Mouse (Mus musculus) small intestine, adult 2 months (tissue): ENCODE measurements at regions not wholly inside any gene's neighbourhood (a gene's known extent, or its start where the extent isn't known, plus 50 kb on each side); places are given as distances from the start of the nearest gene placed in this dataset.

Source experiments
- H3K27ac ChIP-seq: fragments of 200-500 bp; 2 replicates; pipeline ENCODE4 v1.5.1; 2012; ENCODE audit warnings: low read depth, low read length, control low read depth, inconsistent platforms; ENCODE audit not compliant: insufficient read depth
- H3K27me3 ChIP-seq: fragments of 200-500 bp; 2 replicates; pipeline ENCODE4 v1.6.1; 2012; ENCODE audit warnings: mild to moderate bottlenecking, moderate library complexity, low read length, inconsistent platforms; ENCODE audit not compliant: control insufficient read depth, insufficient read depth
- H3K36me3 ChIP-seq: fragments of 200-500 bp; 2 replicates; pipeline ENCODE4 v1.6.1; 2012; ENCODE audit warnings: mild to moderate bottlenecking, low read length, control low read depth, inconsistent platforms; ENCODE audit not compliant: control insufficient read depth, insufficient read depth
- H3K4me1 ChIP-seq: fragments of 200-500 bp; 2 replicates; pipeline ENCODE4 v1.6.1; 2012; ENCODE audit warnings: low read length, inconsistent platforms, mixed read lengths; ENCODE audit not compliant: control insufficient read depth, insufficient read depth, insufficient read length
- H3K4me3 ChIP-seq: fragments of 200-500 bp; 2 replicates; pipeline ENCODE4 v1.5.1; 2012; ENCODE audit warnings: low read depth, mild to moderate bottlenecking, control low read depth, inconsistent platforms, low read length, moderate library complexity
- CTCF ChIP-seq: fragments of 200-500 bp; IDR thresholded peaks from 2 replicates; pipeline ENCODE4 v1.5.1; 2012; ENCODE audit warnings: low read depth, mild to moderate bottlenecking, control low read depth, inconsistent platforms, low read length, moderate library complexity, mixed read lengths; ENCODE audit not compliant: insufficient replicate concordance, insufficient read length; ENCODE audit errors: extremely low read depth
- POLR2A ChIP-seq: fragments of 200-500 bp; IDR thresholded peaks from 2 replicates; pipeline ENCODE4 v1.6.1; 2012; ENCODE audit warnings: low read depth, mild to moderate bottlenecking, control low read depth, inconsistent platforms, low read length, moderate library complexity
- WGBS: fragments of 180-500 bp; shearing (Covaris S2); methylation state at CpG from one replicate; pipeline ENCODE4 v1.1.7; 2018; 5-methylcytosine and 5-hydroxymethylcytosine counted together

DNA sequence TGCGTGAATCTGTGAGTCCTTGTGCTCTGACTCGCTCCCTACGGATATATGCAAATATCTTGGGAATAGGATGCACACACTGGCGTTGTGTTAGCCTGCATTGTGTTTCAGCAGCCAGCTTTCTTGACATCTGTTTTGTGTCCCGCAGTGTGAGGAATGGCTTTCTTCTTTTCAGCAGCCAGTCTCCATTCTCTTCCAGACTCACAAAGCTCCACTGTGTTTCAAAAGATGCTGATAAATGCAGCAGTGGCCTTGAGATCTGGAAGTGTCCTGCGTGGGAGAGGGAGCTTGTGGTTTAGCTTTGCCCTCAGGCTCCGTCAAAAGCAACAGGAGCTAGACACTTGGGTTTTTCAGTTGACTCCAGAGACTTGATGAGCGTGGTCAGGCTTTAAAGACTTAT lies 188.9 kb upstream of the Fat4 start:
- H3K4me1 ChIP-seq = no peaks in the 10 kb centered on the region
- H3K27ac ChIP-seq = no peak overlapping the region
- H3K36me3 ChIP-seq = no peaks in the 10 kb centered on the region
- TF ChIP-seq POLR2A (no peak), CTCF (no peak)
- WGBS = 63% methylated on average over 8 of the region's 8 CpGs
- H3K27me3 ChIP-seq = no peaks in the 10 kb centered on the region
- H3K4me3 ChIP-seq = no peak overlapping the region

DNA sequence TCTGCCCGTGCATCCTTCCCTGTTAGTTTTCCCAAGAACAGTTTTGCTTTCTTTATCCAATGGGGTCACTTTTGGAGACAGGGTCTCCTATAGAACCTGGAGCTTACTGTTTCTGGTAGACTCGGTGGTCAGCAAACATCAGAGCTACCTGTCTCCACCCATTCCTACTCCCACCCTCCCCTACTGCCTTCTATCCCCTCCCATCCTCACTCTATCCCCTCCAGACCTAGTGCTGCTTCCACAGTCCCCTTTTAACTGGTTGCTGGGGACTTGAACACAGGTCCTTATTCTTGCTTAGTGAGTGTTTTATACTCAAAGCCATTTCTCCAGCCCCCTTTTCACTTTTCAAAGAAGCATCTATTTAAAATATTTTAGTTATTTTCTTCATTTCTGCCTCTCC lies 189.4 kb upstream of the Fat4 start:
- H3K36me3 ChIP-seq = no peaks in the 10 kb centered on the region
- WGBS = 53% methylated on average over 2 of the region's 2 CpGs
- H3K4me1 ChIP-seq = no peaks in the 10 kb centered on the region
- TF ChIP-seq POLR2A = no peak
- H3K27me3 ChIP-seq = no peaks in the 10 kb centered on the region
- H3K4me3 ChIP-seq = no peak overlapping the region
- no peak overlapping the region for H3K27ac ChIP-seq

DNA sequence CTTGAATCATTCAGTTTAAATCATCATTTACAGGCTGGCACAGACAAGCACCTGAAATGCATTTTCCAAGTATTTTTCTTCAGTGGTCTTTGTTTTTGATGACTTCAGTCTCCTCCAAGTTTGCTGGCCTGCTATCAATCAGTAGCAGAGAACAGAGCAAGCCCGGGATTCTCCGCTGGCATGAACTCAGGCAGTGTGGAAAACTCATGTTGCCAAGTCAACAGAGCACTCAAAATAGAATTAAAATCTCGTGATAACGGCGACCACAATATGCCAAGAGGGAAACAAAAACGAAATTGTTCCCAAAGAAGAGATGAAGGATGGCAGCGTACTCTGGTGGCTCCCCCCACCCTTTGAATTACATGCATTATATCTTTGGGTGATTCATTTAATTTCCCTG lies 190.9 kb upstream of the Fat4 start:
- Histone ChIP-seq H3K36me3 (no peaks in the 10 kb centered on the region), H3K4me3 (no peak overlapping the region), H3K27me3 (no peaks in the 10 kb centered on the region), H3K4me1 (no peaks in the 10 kb centered on the region), H3K27ac (no peak overlapping the region)
- 80% methylated on average over 7 of the region's 7 CpGs for WGBS
- no peak for TF ChIP-seq POLR2A

DNA sequence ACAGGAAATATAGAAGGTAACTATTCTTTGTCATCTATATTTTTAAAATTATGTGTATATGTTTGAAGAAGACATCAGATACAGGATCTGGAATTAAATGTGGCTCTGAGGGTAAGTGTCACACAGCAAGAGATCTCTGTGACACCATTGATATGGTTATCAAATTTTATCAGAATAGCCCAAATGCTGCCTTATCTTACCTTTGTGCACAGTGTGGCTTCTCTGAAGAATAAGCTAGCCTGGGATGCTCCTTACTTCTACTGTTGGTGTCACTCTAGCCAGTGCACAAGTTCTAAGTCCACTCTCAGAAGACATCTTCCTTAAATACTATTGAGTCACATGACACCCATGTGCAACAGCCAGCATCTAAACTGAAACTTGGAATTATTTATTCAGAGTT lies 194.0 kb upstream of the Fat4 start:
- no peak overlapping the region for H3K27ac ChIP-seq
- no peaks in the 10 kb centered on the region for H3K4me1 ChIP-seq
- TF ChIP-seq CTCF = no peak
- TF ChIP-seq POLR2A = no peak
- H3K27me3 ChIP-seq = no peaks in the 10 kb centered on the region
- H3K36me3 ChIP-seq = no peaks in the 10 kb centered on the region
- no peak overlapping the region for H3K4me3 ChIP-seq

DNA sequence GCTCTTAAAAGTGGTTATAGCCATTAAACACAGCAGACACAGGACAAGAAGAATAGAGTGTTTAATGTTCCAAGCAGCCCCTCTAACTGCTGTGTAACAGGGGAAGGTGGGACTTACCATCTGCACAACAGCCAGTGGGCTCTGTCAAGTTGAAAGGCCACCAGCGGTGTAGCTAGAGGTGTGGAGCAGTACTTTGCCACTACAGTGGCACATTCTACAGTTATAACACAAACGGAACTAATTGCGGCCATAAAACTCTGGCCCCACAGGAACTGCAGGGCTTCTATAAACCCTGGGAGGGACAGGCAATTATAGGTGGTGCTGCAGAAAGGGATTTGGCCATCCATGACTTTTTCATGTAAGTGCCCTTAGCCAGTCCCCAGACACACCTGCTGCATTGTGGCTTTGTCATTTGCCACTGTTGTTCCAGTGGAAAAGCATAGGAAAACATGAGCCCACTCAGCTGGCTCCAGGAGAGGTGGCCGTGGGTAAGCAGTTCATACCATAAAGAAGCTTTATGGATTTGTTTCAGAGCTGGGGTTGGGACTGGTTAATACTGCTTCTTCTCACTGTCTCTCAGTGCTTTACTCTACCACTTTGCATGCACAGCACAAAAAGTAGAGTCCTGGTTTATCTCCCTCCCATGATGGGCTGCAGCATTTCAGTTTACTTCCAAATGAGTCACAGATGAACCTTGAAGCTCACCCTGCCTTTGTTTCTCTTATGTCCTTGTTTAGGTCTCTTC lies 199.8 kb upstream of the Ankrd50 start:
- no peaks in the 10 kb centered on the region for H3K27me3 ChIP-seq
- WGBS = 28% methylated on average over 4 of the region's 4 CpGs
- H3K4me1 ChIP-seq = peaks cover 6% of the 10 kb centered on the region; the same call in 1 of the 2 replicates
- no peak for TF ChIP-seq POLR2A
- no peak for TF ChIP-seq CTCF
- no peak overlapping the region for H3K27ac ChIP-seq
- no peak overlapping the region for H3K4me3 ChIP-seq
- no peaks in the 10 kb centered on the region for H3K36me3 ChIP-seq

DNA sequence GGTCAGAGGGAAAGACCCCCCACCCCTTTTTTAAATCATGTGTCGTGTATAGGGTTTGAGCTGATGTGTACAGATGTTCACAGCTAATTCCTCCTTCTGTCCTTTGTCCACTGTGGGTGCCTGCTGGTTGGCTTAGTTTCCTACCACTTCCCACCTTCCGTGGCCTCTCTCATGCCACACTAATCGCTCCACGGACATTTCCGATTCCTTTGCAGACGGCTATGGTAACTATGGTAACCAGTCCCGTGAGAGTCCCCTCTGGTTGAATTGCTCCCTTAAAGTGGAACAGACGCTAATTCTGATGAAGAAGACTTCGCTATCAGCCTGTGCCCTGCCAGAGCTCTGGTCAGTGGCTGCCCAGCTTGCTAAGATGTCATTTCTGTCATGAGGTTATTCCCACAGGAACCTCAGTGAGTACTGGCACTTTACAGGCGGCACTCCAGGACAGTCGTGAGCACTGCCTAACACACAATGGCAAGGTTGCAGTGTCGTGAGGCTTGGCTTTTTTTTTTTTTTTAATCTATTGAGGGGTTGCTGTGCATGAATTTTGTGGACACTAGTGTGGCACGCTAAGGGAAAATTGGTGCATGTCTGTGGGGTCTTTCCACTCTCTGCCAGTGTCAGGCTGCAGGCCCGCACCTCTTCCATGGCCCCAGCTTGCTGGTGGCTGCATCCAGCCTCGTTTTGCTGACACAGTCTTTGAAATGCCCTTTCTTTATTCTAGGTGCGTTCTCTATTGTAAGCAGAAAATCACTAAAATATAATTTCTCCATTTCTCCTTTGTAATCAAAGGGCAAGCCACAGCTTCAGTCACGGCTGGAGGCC lies 179.2 kb upstream of the Ankrd50 start:
- no peaks in the 10 kb centered on the region for H3K4me1 ChIP-seq
- H3K27ac ChIP-seq = no peak overlapping the region
- H3K36me3 ChIP-seq = no peaks in the 10 kb centered on the region
- no peak overlapping the region for H3K4me3 ChIP-seq
- 77% methylated on average over 17 of the region's 17 CpGs for WGBS
- H3K27me3 ChIP-seq = no peaks in the 10 kb centered on the region
- TF ChIP-seq CTCF (no peak), POLR2A (no peak)

DNA sequence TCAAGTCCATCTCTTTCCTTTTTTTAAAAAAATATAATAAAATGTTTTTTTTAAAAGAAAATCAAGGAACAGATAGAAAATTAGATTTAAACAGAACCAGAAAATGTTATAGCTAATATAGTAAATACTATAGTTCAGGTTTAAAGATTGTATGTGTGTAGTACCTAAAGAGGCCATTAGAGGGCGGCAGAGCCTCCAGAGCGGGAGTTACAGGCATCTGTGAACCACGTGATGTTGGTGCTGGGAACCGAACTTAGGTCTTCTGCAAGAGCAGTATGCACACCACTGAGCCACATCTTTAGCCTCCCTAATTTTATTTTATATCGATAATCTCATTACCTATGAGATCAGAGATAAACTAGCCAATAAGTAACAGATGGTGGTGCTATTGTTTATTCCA lies 178.4 kb upstream of the Ankrd50 start:
- H3K27me3 ChIP-seq = no peaks in the 10 kb centered on the region
- H3K4me1 ChIP-seq = no peaks in the 10 kb centered on the region
- 67% methylated on average over 5 of the region's 5 CpGs for WGBS
- no peaks in the 10 kb centered on the region for H3K36me3 ChIP-seq
- no peak overlapping the region for H3K4me3 ChIP-seq
- TF ChIP-seq CTCF (peak; percentile 69; the same call in 1 of the 2 replicates), POLR2A (no peak)
- H3K27ac ChIP-seq = no peak overlapping the region

DNA sequence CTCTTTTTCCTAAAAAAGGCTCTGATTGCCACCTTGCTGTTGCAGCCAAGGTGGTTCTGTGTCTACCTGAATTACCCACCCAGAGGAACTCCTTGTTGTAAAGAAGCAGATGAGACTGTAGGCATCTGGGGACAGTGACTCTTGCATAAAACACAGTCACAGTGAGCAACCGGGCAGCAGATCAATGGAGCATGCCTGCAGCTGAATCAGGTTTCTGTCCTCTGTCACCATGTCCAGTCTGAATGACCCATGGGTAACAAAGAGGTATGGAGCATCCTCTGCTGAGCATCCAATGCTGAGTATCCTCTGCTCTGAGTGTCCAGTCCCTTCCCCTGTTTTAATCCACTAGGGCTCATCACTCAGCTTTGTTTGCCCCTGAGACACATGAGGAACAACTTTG lies 172.1 kb upstream of the Ankrd50 start:
- H3K4me1 ChIP-seq = no peaks in the 10 kb centered on the region
- no peak for TF ChIP-seq POLR2A
- no peak for TF ChIP-seq CTCF
- no peaks in the 10 kb centered on the region for H3K36me3 ChIP-seq
- WGBS = 91% methylated on average over 1 of the region's 1 CpGs
- no peak overlapping the region for H3K27ac ChIP-seq
- no peaks in the 10 kb centered on the region for H3K27me3 ChIP-seq
- H3K4me3 ChIP-seq = no peak overlapping the region
